Mouse (Mus musculus): ENCODE measurements around the gene B4galt1. TPM values are rescaled to one million over a fixed set of nuclear protein-coding genes. Genes with fewer than 3 reads are reported as not detected.

The B4galt1 gene
- total RNA-seq, 2 experiments from 2014 or later, result 90.1 to 98.1 TPM

GRCm38 (mm10) chr4:40873320-40873719, 19.5 kb upstream of the B4galt1 start:
- DNase-seq (ENCODE audit: low spot score in 2 of 2), result no peak

GRCm38 (mm10) chr4:40872129-40872528, 18.3 kb upstream of the B4galt1 start:
- no peak for DNase-seq (ENCODE audit: low spot score in 2 of 2)

- DNase-seq (ENCODE audit: low spot score in 2 of 2), result no peak
These were observed 16.4 kb upstream of the B4galt1 start for GRCm38 (mm10) chr4:40870206-40870605.

GRCm38 (mm10) chr4:40868554-40869232, 14.9 kb upstream of the B4galt1 start:
- no peak for DNase-seq (ENCODE audit: low spot score in 2 of 2)

- no peak for DNase-seq (ENCODE audit: low spot score in 2 of 2)
These were observed 10.6 kb upstream of the B4galt1 start for GRCm38 (mm10) chr4:40864361-40864760.

GRCm38 (mm10) chr4:40863340-40863739, 9.5 kb upstream of the B4galt1 start:
- no peak for DNase-seq (ENCODE audit: low spot score in 2 of 2)

- DNase-seq (ENCODE audit: low spot score in 2 of 2), result no peak
These were observed 7.3 kb upstream of the B4galt1 start for GRCm38 (mm10) chr4:40861131-40861530.

- no peak for DNase-seq (ENCODE audit: low spot score in 2 of 2)
These were observed 4.1 kb upstream of the B4galt1 start for GRCm38 (mm10) chr4:40857824-40858346.

GRCm38 (mm10) chr4:40856571-40856970, 2.8 kb upstream of the B4galt1 start:
- DNase-seq (ENCODE audit: low spot score in 2 of 2), result no peak

GRCm38 (mm10) chr4:40854387-40854933, 655 bp upstream of the B4galt1 start:
- no peak for DNase-seq (ENCODE audit: low spot score in 2 of 2)

- no peak for DNase-seq (ENCODE audit: low spot score in 2 of 2)
These were observed 792 bp downstream of the B4galt1 start for GRCm38 (mm10) chr4:40852861-40853564.

- no peak for DNase-seq (ENCODE audit: low spot score in 2 of 2)
These were observed 1.5 kb downstream of the B4galt1 start for GRCm38 (mm10) chr4:40852249-40852781.

- DNase-seq (ENCODE audit: low spot score in 2 of 2), result no peak
These were observed 2.0 kb downstream of the B4galt1 start for GRCm38 (mm10) chr4:40851763-40852248.

GRCm38 (mm10) chr4:40851031-40851762, 2.6 kb downstream of the B4galt1 start:
- DNase-seq (ENCODE audit: low spot score in 2 of 2), result no peak

GRCm38 (mm10) chr4:40850582-40850981, 3.2 kb downstream of the B4galt1 start:
- DNase-seq (ENCODE audit: low spot score in 2 of 2), result peak in 1 of 2 experiments; percentile 37

GRCm38 (mm10) chr4:40849518-40849917, 4.3 kb downstream of the B4galt1 start:
- DNase-seq (ENCODE audit: low spot score in 2 of 2), result no peak

- DNase-seq (ENCODE audit: low spot score in 2 of 2), result no peak
These were observed 5.6 kb downstream of the B4galt1 start for GRCm38 (mm10) chr4:40848246-40848645.

- no peak for DNase-seq (ENCODE audit: low spot score in 2 of 2)
These were observed 6.6 kb downstream of the B4galt1 start for GRCm38 (mm10) chr4:40847160-40847559.

- DNase-seq (ENCODE audit: low spot score in 2 of 2), result no peak
These were observed 7.5 kb downstream of the B4galt1 start for GRCm38 (mm10) chr4:40846143-40846931.

Measured in adrenal gland, postnatal 4 days (tissue).